Mouse (Mus musculus) intestine, embryonic 14.5 days (tissue): ENCODE data around the gene Ston2. TPM values are rescaled to one million over a fixed set of nuclear protein-coding genes. Genes with fewer than 3 reads are reported as not detected.
"Not testable (repeated sequence)": the region's sequence is repeated elsewhere in the genome, so short reads cannot be mapped to it uniquely, and the experiment has no call there.

Source experiments
- ATAC-seq: fragments of 200-750 bp; cut with Nextera tagmentation; replicated peaks from 2 replicates; pipeline ENCODE4 v1.8.0; 2017; ENCODE audit warnings: low read depth, moderate number of reproducible peaks, moderate TSS enrichment, moderate library complexity; ENCODE audit not compliant: low FRiP score, low TSS enrichment
- DNase-seq: peaks from one replicate; pipeline ENCODE4 v3.0.0-alpha.2; 2018; ENCODE audit warnings: low spot score
- H3K27ac ChIP-seq: fragments of 300-500 bp; sonication (generic); 2 replicates; pipeline ENCODE4 v1.5.1; 2014; ENCODE audit warnings: low read depth, mild to moderate bottlenecking, control low read depth
- H3K27me3 ChIP-seq: fragments of 300-500 bp; sonication (generic); replicated peaks from 2 replicates; pipeline ENCODE4 v1.6.1; 2014; ENCODE audit warnings: low read length, control low read depth; ENCODE audit not compliant: control insufficient read depth, insufficient read depth
- H3K36me3 ChIP-seq: fragments of 300-500 bp; sonication (generic); 2 replicates; pipeline ENCODE4 v1.6.1; 2014; ENCODE audit warnings: low read length, control low read depth; ENCODE audit not compliant: control insufficient read depth, insufficient read depth
- H3K4me1 ChIP-seq: fragments of 300-500 bp; sonication (generic); replicated peaks from 2 replicates; pipeline ENCODE4 v1.6.1; 2014; ENCODE audit warnings: low read length, control low read depth, mixed read lengths; ENCODE audit not compliant: control insufficient read depth, insufficient read depth
- H3K4me2 ChIP-seq: fragments of 300-500 bp; sonication (generic); 2 replicates; pipeline ENCODE4 v1.6.1; 2014; ENCODE audit warnings: low read length
- H3K4me3 ChIP-seq: fragments of 300-500 bp; sonication (generic); 2 replicates; pipeline ENCODE4 v1.5.1; 2014; ENCODE audit warnings: low read depth, low read length, control low read depth, mixed read lengths
- H3K9ac ChIP-seq: fragments of 300-500 bp; sonication (generic); 2 replicates; pipeline ENCODE4 v1.6.1; 2014; ENCODE audit warnings: mild to moderate bottlenecking, low read length
- H3K9me3 ChIP-seq: fragments of 300-500 bp; sonication (generic); 2 replicates; pipeline ENCODE4 v1.6.1; 2016; ENCODE audit warnings: low read length, control low read depth; ENCODE audit not compliant: control insufficient read depth
- WGBS: fragments of 180-500 bp; shearing (Covaris S2); extraction: QIAGEN DNeasy Blood & Tissue Kit; methylation state at CpG from one replicate; pipeline ENCODE4 v1.1.7; 2014; 5-methylcytosine and 5-hydroxymethylcytosine counted together
- polyA plus RNA-seq: library from polyadenylated mRNA; unstranded; fragments of >200 nt; fragmentation: Nextera tagmentation; extraction: Ambion mirVana; gene quantifications from 2 replicates; pipeline ENCODE4 v1.2.1, GENCODE M21; 2014

The Ston2 gene
- polyA plus RNA-seq, 1 experiment from 2014 or later: 7.3 TPM

- Histone ChIP-seq H3K27me3 (no peaks in the 10 kb centered on the region), H3K9me3 (no peaks in the 10 kb centered on the region), H3K4me2 (peak within 1 kb of the TSS; percentile 84), H3K4me1 (peaks cover 7% of the 10 kb centered on the region; the same call in 1 of the 2 replicates), H3K27ac (peak within 1 kb of the TSS; percentile 100), H3K4me3 (peak within 1 kb of the TSS; percentile 85), H3K36me3 (peaks cover 7% of the 10 kb centered on the region), H3K9ac (peak within 1 kb of the TSS; percentile 100)
- under 1% methylated on average over 89 of the region's 99 CpGs for WGBS
- DNase-seq (peak; percentile 99), ATAC-seq (peak; percentile 87)
Observed at GRCm38 (mm10) chr12:91589847-91590690, 198.1 kb downstream of the Ston2 start, which contains the start of gene Gtf2a1. Gene Gtf2a1, minus strand, starts transcription at chr12:91590487.

GRCm38 (mm10) chr12:91589542-91589846 is 198.7 kb downstream of the Ston2 start:
- no peaks in the 10 kb centered on the region for H3K27me3 ChIP-seq
- peaks cover 7% of the 10 kb centered on the region; the same call in 1 of the 2 replicates for H3K4me1 ChIP-seq
- ATAC-seq (no peak), DNase-seq (no peak)
- peak overlapping the region; percentile 85 for H3K4me3 ChIP-seq
- WGBS: under 1% methylated on average over 11 of the region's 11 CpGs
- H3K4me2 ChIP-seq: peak overlapping the region; percentile 51; the same call in 1 of the 2 replicates
- H3K36me3 ChIP-seq: peaks cover 12% of the 10 kb centered on the region
- no peaks in the 10 kb centered on the region for H3K9me3 ChIP-seq
- peak overlapping the region; percentile 100 for H3K27ac ChIP-seq
- H3K9ac ChIP-seq: peak overlapping the region; percentile 100

- DNase-seq: peak; percentile 87
- Histone ChIP-seq H3K4me3 (peak overlapping the region; percentile 85), H3K27me3 (no peaks in the 10 kb centered on the region), H3K9me3 (no peaks in the 10 kb centered on the region), H3K9ac (peak overlapping the region; percentile 100), H3K4me2 (peak overlapping the region; percentile 51), H3K36me3 (peaks cover 18% of the 10 kb centered on the region), H3K4me1 (peaks cover 7% of the 10 kb centered on the region; the same call in 1 of the 2 replicates), H3K27ac (peak overlapping the region; percentile 100)
- WGBS: under 1% methylated on average over 62 of the region's 83 CpGs
- peak; percentile 10 for ATAC-seq
Observed at GRCm38 (mm10) chr12:91588670-91589541, 199.3 kb downstream of the Ston2 start.

GRCm38 (mm10) chr12:91588176-91588669 is 200.0 kb downstream of the Ston2 start:
- no peaks in the 10 kb centered on the region for H3K27me3 ChIP-seq
- H3K4me3 ChIP-seq: peak overlapping the region; percentile 85
- WGBS: under 1% methylated on average over 32 of the region's 32 CpGs
- H3K9ac ChIP-seq: peak overlapping the region; percentile 100
- no peaks in the 10 kb centered on the region for H3K9me3 ChIP-seq
- H3K36me3 ChIP-seq: peaks cover 25% of the 10 kb centered on the region
- peak; percentile 96 for DNase-seq
- peak; percentile 87 for ATAC-seq
- peak overlapping the region; percentile 100 for H3K27ac ChIP-seq
- peaks cover 7% of the 10 kb centered on the region; the same call in 1 of the 2 replicates for H3K4me1 ChIP-seq
- peak overlapping the region; percentile 51 for H3K4me2 ChIP-seq

- peak overlapping the region; percentile 100 for H3K9ac ChIP-seq
- DNase-seq (no peak), ATAC-seq (no peak)
- H3K27me3 ChIP-seq: no peaks in the 10 kb centered on the region
- peak overlapping the region; percentile 51 for H3K4me2 ChIP-seq
- H3K4me3 ChIP-seq: peak overlapping the region; percentile 85
- H3K9me3 ChIP-seq: no peaks in the 10 kb centered on the region
- WGBS: 13% methylated on average over 5 of the region's 5 CpGs
- H3K4me1 ChIP-seq: peaks cover 7% of the 10 kb centered on the region; the same call in 1 of the 2 replicates
- peak overlapping the region; percentile 100 for H3K27ac ChIP-seq
- H3K36me3 ChIP-seq: peaks cover 31% of the 10 kb centered on the region
Observed at GRCm38 (mm10) chr12:91587491-91588033, 200.6 kb downstream of the Ston2 start.

- Histone ChIP-seq H3K27me3 (no peaks in the 10 kb centered on the region), H3K27ac (no peak overlapping the region), H3K4me1 (peaks cover 7% of the 10 kb centered on the region; the same call in 1 of the 2 replicates), H3K9ac (0 out of 2 replicates have a peak overlapping the region, but pooled peaks have one; percentile 100), H3K4me3 (peak overlapping the region; percentile 85), H3K4me2 (peak overlapping the region; percentile 51), H3K36me3 (peaks cover 35% of the 10 kb centered on the region), H3K9me3 (no peaks in the 10 kb centered on the region)
- no peak for ATAC-seq
- 53% methylated on average over 3 of the region's 3 CpGs for WGBS
- DNase-seq: no peak
Observed at GRCm38 (mm10) chr12:91587077-91587476, 201.1 kb downstream of the Ston2 start.

GRCm38 (mm10) chr12:91585815-91586214 is 202.4 kb downstream of the Ston2 start:
- not testable (repeated sequence) for H3K4me1 ChIP-seq

GRCm38 (mm10) chr12:91585206-91585605 is 203.0 kb downstream of the Ston2 start:
- no peak for ATAC-seq
- DNase-seq: no peak
- no peaks in the 10 kb centered on the region for H3K27me3 ChIP-seq

More at GRCm38 (mm10) chr12:91585815-91586214, 202.4 kb downstream of the Ston2 start:
- H3K36me3 ChIP-seq: peaks cover 35% of the 10 kb centered on the region
- H3K9ac ChIP-seq, H3K4me3 ChIP-seq, H3K27ac ChIP-seq, H3K27me3 ChIP-seq, H3K9me3 ChIP-seq, DNase-seq, ATAC-seq, H3K4me2 ChIP-seq: not testable (repeated sequence)
- WGBS: 97% methylated on average over 4 of the region's 4 CpGs

More at GRCm38 (mm10) chr12:91585206-91585605, 203.0 kb downstream of the Ston2 start:
- Histone ChIP-seq H3K27ac (no peak overlapping the region), H3K4me1 (peaks cover 7% of the 10 kb centered on the region; the same call in 1 of the 2 replicates), H3K9me3 (no peaks in the 10 kb centered on the region), H3K4me2 (no peak overlapping the region), H3K36me3 (peaks cover 35% of the 10 kb centered on the region), H3K9ac (no peak overlapping the region), H3K4me3 (no peak overlapping the region)
- 93% methylated on average over 3 of the region's 3 CpGs for WGBS
